Mouse (Mus musculus): ENCODE results near the gene Gm28053.

Gene Gm28053

DNA sequence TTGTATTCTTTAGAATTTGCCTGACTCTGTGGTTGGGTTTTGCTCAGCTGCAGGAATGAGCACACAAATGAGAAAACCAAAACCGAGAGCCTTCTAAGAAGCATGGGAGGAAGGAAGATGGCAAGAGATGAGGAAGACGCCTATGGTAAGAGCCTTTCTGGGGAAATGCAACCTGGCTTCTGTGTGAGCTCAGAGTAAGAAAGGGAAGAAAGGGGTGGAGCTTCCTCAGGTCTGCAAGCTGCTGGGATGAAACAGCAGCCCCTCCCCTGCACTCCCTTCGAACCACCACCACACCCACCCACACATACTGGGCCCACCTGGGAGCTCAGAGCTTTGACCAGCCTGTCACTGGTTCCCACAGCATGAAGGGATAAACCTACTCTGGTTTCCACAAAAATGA is 22.9 kb downstream of the Gm28053 start:
- DNase-seq (ENCODE audit: low spot score): no peak

DNA sequence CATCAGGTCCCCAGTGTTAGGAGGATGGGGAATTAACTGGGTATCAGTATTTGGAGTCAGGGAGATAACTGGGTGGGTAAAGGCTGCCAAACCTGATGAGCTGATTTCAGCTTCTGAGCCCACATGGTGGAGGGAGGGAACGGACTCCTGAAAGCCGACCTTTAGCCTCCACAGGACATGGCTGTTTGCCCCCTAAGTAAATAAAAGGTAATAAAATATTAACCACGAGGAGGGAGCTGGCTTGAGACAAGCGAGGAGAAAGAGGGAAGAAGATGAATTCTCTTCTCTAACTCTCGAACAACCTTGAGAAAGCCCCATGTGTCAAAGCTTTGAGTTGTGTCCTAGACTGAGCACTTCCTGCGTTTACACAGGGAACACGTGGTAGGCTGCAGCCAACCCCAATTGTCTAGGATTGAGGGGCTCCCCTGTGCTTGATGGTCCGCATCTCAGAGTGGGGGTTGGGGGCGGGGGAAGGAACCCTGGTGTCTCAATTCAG is 23.4 kb downstream of the Gm28053 start:
- no peak for DNase-seq (ENCODE audit: low spot score)

DNA sequence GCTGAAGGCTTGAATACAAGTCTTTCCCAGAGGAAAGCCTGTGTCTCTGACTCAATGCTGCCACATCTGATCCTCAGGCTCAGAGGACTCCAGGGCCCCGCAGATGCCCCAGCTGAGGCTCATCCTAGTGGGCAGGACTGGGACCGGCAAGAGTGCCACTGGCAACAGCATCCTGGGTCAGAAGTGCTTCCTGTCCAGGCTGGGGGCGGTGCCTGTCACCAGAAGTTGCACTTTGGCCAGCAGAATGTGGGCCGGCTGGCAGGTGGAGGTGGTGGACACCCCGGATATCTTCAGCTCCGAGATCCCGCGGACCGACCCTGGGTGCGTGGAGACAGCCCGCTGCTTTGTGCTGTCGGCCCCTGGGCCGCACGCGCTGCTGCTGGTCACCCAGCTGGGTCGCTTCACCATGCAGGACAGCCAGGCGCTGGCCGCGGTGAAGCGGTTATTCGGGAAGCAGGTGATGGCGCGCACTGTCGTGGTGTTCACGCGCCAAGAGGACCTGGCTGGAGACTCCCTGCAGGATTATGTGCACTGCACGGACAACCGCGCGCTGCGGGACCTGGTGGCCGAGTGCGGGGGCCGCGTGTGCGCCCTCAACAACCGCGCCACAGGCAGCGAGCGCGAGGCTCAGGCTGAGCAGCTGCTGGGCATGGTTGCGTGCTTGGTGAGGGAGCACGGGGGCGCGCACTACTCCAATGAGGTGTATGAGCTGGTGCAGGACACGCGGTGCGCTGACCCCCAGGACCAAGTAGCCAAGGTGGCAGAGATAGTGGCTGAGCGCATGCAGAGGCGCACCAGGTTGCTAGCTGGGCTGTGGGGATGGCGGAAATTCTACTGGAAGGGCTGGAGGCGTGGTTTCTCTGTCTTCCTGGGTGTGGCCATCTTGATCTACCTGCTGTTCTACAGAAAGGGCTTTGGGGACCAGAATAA is 24.3 kb downstream of the Gm28053 start:
- peak; percentile 6 for DNase-seq (ENCODE audit: low spot score)

DNA sequence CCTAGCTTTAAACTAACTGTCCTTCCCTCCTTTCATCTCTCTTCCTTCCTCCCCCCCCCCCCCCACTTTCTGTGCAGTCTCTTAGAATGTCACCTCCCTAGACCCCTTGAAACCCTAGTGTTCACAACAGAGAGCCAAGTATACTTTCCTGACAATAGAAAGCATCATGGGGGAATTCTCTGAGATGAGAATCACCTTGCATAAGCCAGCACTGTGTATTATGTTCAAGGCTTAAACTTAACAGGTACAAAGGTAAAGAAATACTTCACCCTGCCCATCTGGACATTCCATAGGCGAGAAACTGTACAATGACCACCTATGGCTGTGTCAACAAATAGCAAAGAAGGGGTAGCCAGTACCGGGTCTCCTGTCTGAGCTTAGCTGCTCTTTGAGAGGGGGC is 27.1 kb downstream of the Gm28053 start:
- no peak for DNase-seq (ENCODE audit: low spot score)

DNA sequence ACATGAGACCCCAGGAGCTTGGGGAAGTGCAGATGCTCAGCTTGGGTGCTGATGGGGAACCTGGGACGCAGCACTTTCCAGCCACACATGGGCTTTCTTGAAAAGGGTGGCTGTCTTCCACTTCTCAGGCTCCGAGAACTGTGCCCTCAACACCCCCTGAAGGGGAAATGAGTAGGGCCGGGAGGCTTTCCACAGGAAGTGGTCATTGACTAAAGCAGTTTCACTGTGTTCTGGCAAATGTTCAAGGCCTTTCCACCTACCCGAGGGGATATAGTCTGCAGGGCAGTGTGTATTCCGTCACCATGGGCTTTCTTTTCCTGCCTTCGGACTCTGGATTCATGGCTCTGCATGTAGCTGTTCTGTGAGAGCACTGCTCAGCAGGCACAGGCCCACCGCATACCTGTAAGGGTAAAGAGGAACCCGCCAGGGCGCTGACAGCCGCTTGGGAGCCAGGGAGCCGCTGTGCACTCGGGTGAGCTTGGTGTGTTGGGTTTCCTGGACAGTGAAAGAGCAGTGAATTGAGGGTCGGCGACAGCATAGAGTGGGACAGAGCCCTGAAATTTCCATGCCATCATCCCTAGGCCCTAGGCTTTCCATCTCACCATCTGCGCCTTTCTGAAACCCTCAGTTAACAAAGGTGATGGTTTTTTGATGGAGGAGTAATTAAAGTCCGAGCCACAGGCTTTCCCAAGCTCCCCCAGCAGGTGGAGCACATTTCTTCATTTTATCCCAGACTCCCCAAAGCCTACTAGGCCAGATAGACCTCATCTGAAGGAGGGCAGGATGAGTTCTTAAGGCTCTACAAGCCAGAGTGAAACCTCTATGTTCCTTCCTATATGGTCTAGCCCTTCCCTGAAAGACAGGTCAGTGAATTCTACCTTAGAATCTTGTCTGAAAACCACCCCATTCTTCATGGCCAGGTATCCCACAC is 27.8 kb downstream of the Gm28053 start, which contains the start of gene Gimap5:
Gene Gimap5 (plus strand): TSS at position 239 of the 931 bp plus-strand sequence.
- no peak for DNase-seq (ENCODE audit: low spot score)

DNA sequence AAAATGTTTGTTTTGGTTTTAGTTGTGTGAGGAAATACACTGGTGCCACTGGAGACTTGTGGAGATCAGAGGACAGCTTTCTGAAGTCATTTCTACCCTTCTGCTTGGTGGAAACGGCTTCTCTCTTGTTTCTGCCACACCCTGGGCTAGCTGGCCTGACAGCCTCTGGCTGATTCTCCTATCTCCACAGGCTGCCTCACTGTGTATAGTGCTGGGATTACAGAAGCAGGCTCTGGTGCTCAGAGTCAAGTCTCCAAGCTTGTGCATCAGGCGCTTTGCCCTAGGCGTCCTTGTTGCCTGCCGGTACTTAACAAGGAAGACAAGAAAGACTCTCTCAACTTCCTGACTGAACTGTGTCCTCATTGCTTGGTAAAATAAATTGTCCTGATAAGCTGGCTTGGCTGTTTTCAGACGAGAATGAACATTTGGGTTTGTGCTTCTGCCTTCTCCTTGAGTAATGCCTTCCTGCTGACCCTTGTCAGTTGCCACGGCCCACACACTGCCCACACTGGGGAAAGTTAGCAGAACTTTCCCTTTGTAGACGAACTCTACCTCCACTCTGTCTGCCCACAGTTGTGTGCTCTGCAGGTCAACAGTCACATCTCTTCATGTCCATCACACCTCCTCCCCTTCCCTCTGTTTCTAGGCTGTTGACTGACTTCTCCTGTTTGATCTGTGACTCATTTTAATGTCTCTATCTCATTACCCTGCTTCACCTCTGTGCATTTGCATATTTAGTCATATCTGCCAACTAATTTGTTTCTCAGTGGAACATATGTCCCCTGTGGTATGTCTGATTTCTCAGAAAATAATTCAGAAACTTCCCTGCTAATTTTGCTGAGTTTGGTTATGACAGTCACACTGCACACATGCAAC is 28.9 kb downstream of the Gm28053 start:
- DNase-seq (ENCODE audit: low spot score): no peak

DNA sequence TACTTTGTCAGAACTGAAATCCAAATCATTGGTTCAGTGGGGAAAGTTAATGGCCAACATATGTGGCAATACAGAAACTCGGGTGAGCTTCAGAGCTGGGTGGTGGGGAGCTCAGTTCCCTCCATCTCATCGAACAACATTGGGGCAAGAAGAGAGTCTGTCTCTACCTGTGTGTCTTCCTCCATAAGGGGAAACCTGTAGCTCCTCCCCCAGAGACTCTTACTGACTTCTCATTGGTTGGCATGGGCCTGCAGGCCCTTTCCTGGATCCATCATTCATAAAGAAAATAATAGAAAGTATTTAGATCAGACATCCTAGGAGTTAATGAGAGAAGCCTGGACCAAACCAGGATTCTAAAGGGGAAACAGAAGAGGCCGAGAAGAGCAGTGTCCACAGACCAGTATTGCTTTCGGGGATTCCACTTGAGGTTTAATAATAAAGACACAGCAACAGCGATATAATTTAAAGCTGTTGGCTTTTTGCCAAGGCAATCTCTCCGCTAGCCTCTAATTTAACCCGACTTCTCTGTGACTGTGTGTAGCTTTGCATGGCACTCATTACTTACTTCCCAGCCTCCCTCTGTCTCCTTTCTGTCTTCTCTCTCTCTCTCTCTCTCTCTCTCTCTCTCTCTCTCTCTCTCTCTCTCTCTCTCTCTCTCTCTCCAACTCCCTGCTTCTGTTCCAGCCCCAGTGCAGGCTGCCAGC is 45.3 kb downstream of the Gm28053 start:
- DNase-seq (ENCODE audit: low spot score): no peak

DNA sequence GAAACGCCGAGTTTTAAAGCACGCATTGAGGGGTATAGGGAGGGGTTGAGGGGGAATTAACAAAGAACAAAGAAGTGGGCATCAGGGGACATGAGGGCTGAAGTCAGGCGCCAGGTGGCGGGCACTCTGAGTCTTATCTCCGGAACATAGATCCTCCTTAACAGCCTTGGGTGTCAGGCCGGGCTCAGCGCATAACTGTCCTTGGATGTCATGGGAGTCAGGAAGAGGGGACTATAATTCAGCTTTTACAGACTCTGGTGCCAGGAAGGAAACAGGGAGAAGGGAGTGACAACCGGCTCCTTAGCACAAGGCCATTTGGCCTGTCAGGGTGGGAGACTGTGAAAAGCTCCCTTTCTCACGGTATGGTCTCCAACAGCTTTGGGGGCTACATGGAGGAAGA is 46.1 kb downstream of the Gm28053 start:
- no peak for DNase-seq (ENCODE audit: low spot score)

DNA sequence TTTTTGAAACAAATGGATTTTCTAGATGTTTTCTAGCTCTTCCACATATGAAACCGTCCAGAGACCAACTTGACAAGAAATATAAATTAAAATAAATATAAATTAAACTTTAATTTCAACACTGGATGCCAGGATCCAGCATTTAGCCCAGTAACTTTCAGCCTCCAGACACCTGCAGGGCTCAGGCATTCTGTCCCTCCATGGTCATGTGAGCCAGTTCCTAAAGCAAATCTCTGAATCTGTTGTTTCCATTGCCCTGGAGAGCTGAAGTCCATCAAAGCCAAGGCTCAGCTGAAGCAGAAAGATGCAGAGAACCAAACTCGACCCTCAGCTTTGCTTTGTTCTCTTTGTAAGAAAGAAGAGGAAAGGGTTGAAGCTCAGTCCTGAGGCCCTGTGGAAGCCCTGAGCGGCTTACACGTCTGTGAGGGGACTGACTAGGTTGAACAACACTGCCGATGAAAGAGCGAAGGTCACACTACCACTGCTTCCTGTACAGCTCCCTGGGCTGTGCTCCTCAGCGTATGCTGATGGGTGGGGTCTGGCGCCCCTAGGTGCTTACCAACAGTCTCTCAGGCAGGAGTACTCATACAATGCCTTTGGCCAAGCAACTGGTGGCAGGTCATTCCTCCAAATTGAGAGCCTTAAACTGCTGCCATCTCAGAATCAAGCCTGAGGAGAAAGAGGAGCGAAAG is 49.9 kb downstream of the Gm28053 start:
- DNase-seq (ENCODE audit: low spot score): no peak

DNA sequence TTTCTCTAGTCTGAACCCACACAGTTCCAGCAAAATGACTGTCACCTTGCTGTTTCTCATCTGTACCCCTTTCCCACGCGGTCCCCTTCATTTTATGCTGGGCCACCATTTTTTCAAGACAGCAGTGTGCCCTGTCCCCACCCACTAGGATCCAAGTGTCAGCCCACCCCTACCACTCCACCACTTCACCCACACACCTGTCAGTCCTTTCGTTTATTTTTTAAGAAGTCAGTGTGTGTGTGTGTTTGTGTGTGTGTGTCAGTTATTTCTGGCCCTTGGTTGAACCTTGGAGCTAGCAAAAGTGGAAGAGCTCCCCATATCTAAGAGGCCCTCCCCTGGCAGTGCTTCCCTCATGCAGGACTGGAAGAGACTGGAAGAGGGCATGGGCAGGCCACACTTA is 50.5 kb downstream of the Gm28053 start:
- no peak for DNase-seq (ENCODE audit: low spot score)

DNA sequence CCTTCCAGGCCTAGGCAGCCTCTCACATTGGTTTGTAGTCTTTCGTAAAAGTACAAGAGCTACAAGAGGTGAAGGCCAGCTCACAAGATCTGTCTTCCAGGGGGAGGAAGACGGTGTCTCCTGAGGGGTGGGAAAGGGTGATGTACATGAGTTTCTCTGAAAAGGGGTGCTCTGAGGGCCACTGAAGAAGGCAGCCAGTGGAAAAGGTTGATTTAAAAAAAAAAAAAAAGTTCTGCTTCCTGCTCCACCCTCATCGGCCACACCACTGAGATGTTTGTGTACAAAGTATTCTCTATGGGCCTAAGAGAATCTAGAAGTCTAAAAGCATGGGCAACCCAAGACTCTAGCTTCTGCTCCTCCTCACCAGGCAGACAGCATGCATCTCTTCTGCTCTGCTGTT is 52.3 kb downstream of the Gm28053 start, which contains the start of gene Gimap3:
Gene Gimap3 (minus strand): TSS at position 156 of the 400 bp plus-strand sequence.
- no peak for DNase-seq (ENCODE audit: low spot score)

DNA sequence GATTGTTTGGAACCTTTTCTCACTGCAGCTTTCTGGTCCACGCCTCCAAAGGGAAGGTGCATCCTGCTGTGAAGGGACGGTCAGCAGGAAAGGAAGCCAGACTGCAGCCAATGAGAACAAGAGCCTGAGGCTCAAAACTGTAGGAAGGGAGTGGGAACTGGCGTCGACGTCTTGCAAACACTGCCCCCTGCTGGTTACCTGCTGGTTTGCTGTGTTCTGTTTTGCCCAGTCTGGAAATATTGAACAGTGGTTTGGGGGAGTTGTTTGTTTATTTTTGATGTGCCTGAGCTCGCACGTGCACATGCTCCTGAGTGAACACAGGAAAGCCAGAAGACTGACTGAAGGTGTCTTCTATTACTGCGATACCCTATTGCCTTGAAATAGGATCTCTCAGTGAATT is 53.6 kb downstream of the Gm28053 start:
- DNase-seq (ENCODE audit: low spot score): peak; percentile 83

DNA sequence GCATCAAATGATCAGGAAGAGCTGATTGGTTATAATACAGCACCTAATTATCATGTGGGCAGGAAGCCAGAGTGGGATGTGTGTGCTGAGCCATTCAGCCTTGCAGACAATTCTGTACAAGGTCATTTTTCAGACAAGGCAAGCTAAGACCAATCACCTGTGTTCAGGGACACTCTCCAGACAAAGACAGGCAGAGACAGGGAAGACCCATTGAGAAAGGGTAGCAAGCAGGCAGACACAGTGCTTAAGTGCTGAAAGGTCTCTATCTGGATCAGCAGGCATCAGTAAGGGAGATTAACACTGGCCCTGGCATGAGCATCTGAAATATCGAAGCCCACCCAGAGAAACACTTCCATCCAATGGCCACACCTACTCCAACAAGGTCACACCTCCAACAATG is 66.0 kb downstream of the Gm28053 start:
- no peak for DNase-seq (ENCODE audit: low spot score)

DNA sequence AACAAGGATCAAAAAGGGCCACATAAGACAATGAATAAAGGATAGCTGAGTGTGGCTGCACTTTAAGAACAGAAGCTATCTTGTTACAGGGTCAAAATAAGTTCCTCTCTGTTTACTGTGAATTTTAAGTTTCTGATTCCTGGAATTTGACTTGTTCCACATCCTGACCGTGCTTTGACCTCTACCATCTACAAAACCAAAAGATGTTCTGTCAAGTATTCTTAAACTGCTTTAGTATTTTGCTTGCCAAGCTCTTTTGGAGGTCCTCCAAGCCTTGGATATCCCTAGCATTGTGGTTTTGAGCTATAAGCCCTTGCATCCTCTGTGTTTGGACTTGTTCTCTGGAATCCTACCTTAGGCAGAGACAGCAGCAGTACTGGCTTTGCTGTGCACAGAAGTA is 66.8 kb downstream of the Gm28053 start:
- DNase-seq (ENCODE audit: low spot score): peak; percentile 13

DNA sequence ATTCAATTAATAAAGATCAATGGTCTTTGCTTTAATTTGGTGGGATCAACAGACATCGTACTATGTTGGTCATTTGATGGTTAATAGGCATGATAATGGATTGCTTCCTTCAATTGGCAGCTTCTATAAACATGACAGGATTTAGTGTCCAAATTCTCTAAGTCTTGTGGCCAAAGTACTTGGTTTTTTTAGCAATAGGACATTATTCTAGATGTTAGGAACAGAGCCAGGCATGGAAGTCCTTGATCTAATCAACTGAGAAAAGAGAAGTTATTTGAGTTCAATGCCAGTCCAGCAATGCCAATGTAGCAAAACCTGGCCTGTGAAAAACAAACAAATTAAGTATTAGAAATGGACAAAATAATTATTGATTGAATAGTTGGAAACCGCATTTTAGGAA is 67.2 kb downstream of the Gm28053 start:
- DNase-seq (ENCODE audit: low spot score): no peak

DNA sequence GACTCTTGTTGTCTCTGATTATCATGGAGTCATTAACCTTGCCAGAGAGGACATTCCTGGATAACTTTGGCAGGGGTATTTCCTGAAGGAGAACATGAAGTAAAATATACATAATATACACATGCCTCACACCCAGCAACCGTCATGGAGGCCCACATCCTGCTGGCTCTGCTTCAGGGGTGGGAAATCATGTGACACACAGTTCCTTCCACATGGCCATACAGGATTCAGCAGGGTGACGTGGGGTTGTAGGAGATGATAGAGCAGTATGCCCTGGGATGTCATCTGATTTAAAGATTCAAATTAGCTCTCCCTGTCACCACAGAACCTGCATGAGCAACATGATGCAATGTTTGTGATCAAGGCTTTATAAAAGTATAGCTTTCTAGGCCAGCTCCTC is 69.5 kb downstream of the Gm28053 start:
- DNase-seq (ENCODE audit: low spot score): no peak

DNA sequence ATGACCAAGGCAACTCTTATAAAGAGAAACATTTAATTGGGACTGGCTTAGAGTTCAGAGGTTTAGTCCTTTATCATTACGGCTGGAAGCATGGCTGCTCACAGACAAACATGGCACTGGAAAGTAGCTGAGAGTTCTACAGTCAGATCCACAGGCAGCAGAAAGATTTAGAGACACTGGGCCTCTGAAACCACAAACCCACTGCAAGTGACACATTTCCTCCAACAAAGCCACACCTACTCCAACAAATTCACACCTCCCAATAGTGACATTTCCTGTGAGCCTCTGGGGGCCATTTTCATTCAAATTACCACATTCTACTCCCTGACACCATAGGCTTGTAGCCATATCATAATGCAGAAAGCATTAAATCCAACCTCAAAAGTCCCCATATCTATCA is 83.5 kb downstream of the Gm28053 start:
- DNase-seq (ENCODE audit: low spot score): no peak

Data from urinary bladder, postnatal 25 days (tissue).